In genomic region chr7:6146194-6146981, GRCm38 (mm10) we compare ENCODE assay signal across 15 mouse cellular contexts. TPM values are rescaled to one million over a fixed set of nuclear protein-coding genes. Genes with fewer than 3 reads are reported as not detected.
A peak's percentile ranks its signal among the peaks of the same experiment; 100 is the strongest.
DNase-seq lines count a peak whose midpoint lies in the region; ATAC-seq and TF ChIP-seq lines count a peak whose summit lies in the region.
"Had no signal": no experiment of that assay in that cellular context is flagged by ENCODE, and none has a peak within 500 bp of the region (broad histone marks: within the 10 kb centered on the region; RNA-seq: fewer than 3 reads in every experiment).

No protein-coding gene starts in this region.

- no peak for ATAC-seq in hindbrain, embryonic 15.5 days (ENCODE audit: low FRiP score, low read depth)
- ATAC-seq in hindbrain, embryonic 12.5 days (ENCODE audit: low FRiP score) = no peak
- peak; percentile 34; the same call in 1 of the 2 replicates for ATAC-seq in lung, embryonic 16.5 days (ENCODE audit: low read depth)
- ATAC-seq in heart, postnatal 0 days (ENCODE audit: insufficient read depth, low read depth) = no peak; the same call in 1 of the 2 replicates

- H3K4me2 ChIP-seq in hindbrain, embryonic 15.5 days = no peak overlapping the region
- H3K4me2 ChIP-seq in hindbrain, embryonic 12.5 days (replicated peaks) = no peak overlapping the region
- no peak overlapping the region for H3K4me2 ChIP-seq in lung, embryonic 16.5 days (ENCODE audit: low read depth, low read length)
- peak overlapping the region; percentile 30; the same call in 1 of the 2 replicates for H3K4me2 ChIP-seq in heart, postnatal 0 days (ENCODE audit: low read depth, low read length)
- peak overlapping the region; percentile 18 for H3K4me2 ChIP-seq in myocyte (ENCODE audit: low read depth)
- H3K4me2 ChIP-seq: embryonic facial prominence, embryonic 12.5 days; hindbrain, embryonic 13.5 days had no signal

- no peak overlapping the region for H3K9ac ChIP-seq in hindbrain, embryonic 15.5 days
- H3K9ac ChIP-seq in hindbrain, embryonic 12.5 days = no peak overlapping the region
- H3K9ac ChIP-seq in lung, embryonic 16.5 days (ENCODE audit: low read length) = peak overlapping the region; percentile 20; the same call in 1 of the 2 replicates
- H3K9ac ChIP-seq in heart, postnatal 0 days (replicated peaks; ENCODE audit: low read depth, low read length) = no peak overlapping the region
- H3K9ac ChIP-seq: embryonic facial prominence, embryonic 12.5 days; hindbrain, embryonic 13.5 days had no signal

- TF ChIP-seq CTCF in heart, postnatal 0 days (IDR thresholded peaks at IDR 0.05; ENCODE audit: low read depth) = no peak

- no peak overlapping the region for H3ac ChIP-seq in myocyte (ENCODE audit: control insufficient read depth, insufficient read length)

- no peak overlapping the region for H3K4me3 ChIP-seq in hindbrain, embryonic 15.5 days
- no peak overlapping the region for H3K4me3 ChIP-seq in hindbrain, embryonic 12.5 days
- no peak overlapping the region for H3K4me3 ChIP-seq in lung, embryonic 16.5 days (ENCODE audit: low read length)
- no peak overlapping the region for H3K4me3 ChIP-seq in heart, postnatal 0 days (ENCODE audit: low read depth, low read length)
- no peak overlapping the region for H3K4me3 ChIP-seq in myocyte
- H3K4me3 ChIP-seq: embryonic facial prominence, embryonic 12.5 days; hindbrain, embryonic 13.5 days had no signal

- no peak for TF ChIP-seq POLR2A in myocyte (IDR thresholded peaks at IDR 0.05; ENCODE audit: insufficient read length, low read depth)

- H3K27me3 ChIP-seq in hindbrain, embryonic 15.5 days = no peaks in the 10 kb centered on the region
- no peaks in the 10 kb centered on the region for H3K27me3 ChIP-seq in hindbrain, embryonic 12.5 days
- H3K27me3 ChIP-seq in lung, embryonic 16.5 days (ENCODE audit: control insufficient read depth, insufficient read depth, low read depth, low read length) = no peaks in the 10 kb centered on the region
- no peaks in the 10 kb centered on the region for H3K27me3 ChIP-seq in heart, postnatal 0 days (ENCODE audit: control insufficient read depth, insufficient read depth, low read length)
- no peaks in the 10 kb centered on the region for H3K27me3 ChIP-seq in myocyte (ENCODE audit: control insufficient read depth, insufficient read depth, insufficient read length)
- H3K27me3 ChIP-seq: embryonic facial prominence, embryonic 12.5 days; hindbrain, embryonic 13.5 days had no signal

- no peak for DNase-seq in lung, postnatal 10 days
- DNase-seq in heart, postnatal 0 days (ENCODE audit: low spot score) = peak; percentile 59
- DNase-seq in embryo, embryonic 11 days = no peak

- 88% methylated on average over 7 of the region's 7 CpGs for WGBS in hindbrain, embryonic 15.5 days
- 91% methylated on average over 7 of the region's 7 CpGs for WGBS in hindbrain, embryonic 12.5 days
- 65% methylated on average over 7 of the region's 7 CpGs for WGBS in lung, embryonic 16.5 days
- WGBS in heart, postnatal 0 days = 30% methylated on average over 7 of the region's 7 CpGs

- 0 out of 2 replicates have a peak overlapping the region, but pooled peaks have one; percentile 20 for H3K27ac ChIP-seq in hindbrain, embryonic 15.5 days (replicated peaks)
- H3K27ac ChIP-seq in hindbrain, embryonic 12.5 days = no peak overlapping the region
- H3K27ac ChIP-seq in lung, embryonic 16.5 days (ENCODE audit: low read length) = peak overlapping the region; percentile 38
- peak overlapping the region; percentile 76 for H3K27ac ChIP-seq in heart, postnatal 0 days (ENCODE audit: low read depth)
- H3K27ac ChIP-seq: embryonic facial prominence, embryonic 12.5 days had no signal

- peaks cover 7% of the 10 kb centered on the region; the same call in 1 of the 2 replicates for H3K36me3 ChIP-seq in hindbrain, embryonic 15.5 days
- H3K36me3 ChIP-seq in hindbrain, embryonic 12.5 days = peaks cover 5% of the 10 kb centered on the region; the same call in 1 of the 2 replicates
- no peaks in the 10 kb centered on the region for H3K36me3 ChIP-seq in lung, embryonic 16.5 days (ENCODE audit: control insufficient read depth, insufficient read depth, low read length)
- peaks cover 7% of the 10 kb centered on the region; the same call in 1 of the 2 replicates for H3K36me3 ChIP-seq in heart, postnatal 0 days (replicated peaks; ENCODE audit: control insufficient read depth, insufficient read depth, low read length)
- H3K36me3 ChIP-seq in myocyte (ENCODE audit: control insufficient read depth, insufficient read depth) = peaks cover 7% of the 10 kb centered on the region

- no peaks in the 10 kb centered on the region for H3K9me3 ChIP-seq in hindbrain, embryonic 15.5 days
- no peaks in the 10 kb centered on the region for H3K9me3 ChIP-seq in hindbrain, embryonic 12.5 days (replicated peaks)
- no peaks in the 10 kb centered on the region for H3K9me3 ChIP-seq in lung, embryonic 16.5 days (ENCODE audit: control insufficient read depth, low read length)
- no peaks in the 10 kb centered on the region for H3K9me3 ChIP-seq in heart, postnatal 0 days (replicated peaks; ENCODE audit: control insufficient read depth, low read length)
- H3K9me3 ChIP-seq: embryonic facial prominence, embryonic 12.5 days; G1E; hindbrain, embryonic 13.5 days had no signal

- H3K4me1 ChIP-seq in hindbrain, embryonic 15.5 days (replicated peaks) = peaks cover 51% of the 10 kb centered on the region
- peaks cover 5% of the 10 kb centered on the region; the same call in 1 of the 2 replicates for H3K4me1 ChIP-seq in hindbrain, embryonic 12.5 days
- H3K4me1 ChIP-seq in lung, embryonic 16.5 days (replicated peaks; ENCODE audit: control insufficient read depth, insufficient read depth, low read length) = peaks cover 46% of the 10 kb centered on the region
- H3K4me1 ChIP-seq in heart, postnatal 0 days (ENCODE audit: control insufficient read depth, insufficient read depth) = peaks cover 71% of the 10 kb centered on the region
- H3K4me1 ChIP-seq: embryonic facial prominence, embryonic 12.5 days had no signal

- TF ChIP-seq EP300 in heart, postnatal 0 days (IDR thresholded peaks at IDR 0.05; ENCODE audit: low read depth) = no peak

- H3K79me2 ChIP-seq in myocyte (ENCODE audit: control insufficient read depth, insufficient read depth) = peaks cover 85% of the 10 kb centered on the region

TF ChIP-seq in myocyte, 11 proteins besides CTCF, POLR2A, EP300 and RAD21:
- TF ChIP-seq MYOG (IDR thresholded peaks at IDR 0.05; ENCODE audit: control insufficient read depth in 1 of 3, insufficient read depth in 1 of 3, insufficient read length in 2 of 3, low read depth in 2 of 3) = no peak
- TF ChIP-seq MYOD1 (IDR thresholded peaks at IDR 0.05; ENCODE audit: control insufficient read depth in 1 of 3, insufficient read length in 2 of 3, low read depth in 2 of 3) = no peak
- no peak for TF ChIP-seq POLR2AphosphoS2 (IDR thresholded peaks at IDR 0.05; ENCODE audit: insufficient read length, low read depth)
- no peak for TF ChIP-seq TCF3 (IDR thresholded peaks at IDR 0.05; ENCODE audit: insufficient read length, low read depth)
- TF ChIP-seq E2F4 (IDR thresholded peaks at IDR 0.05; ENCODE audit: insufficient read depth) = no peak
- no peak for TF ChIP-seq CEBPB (IDR thresholded peaks at IDR 0.05; ENCODE audit: insufficient read depth, poor library complexity, severe bottlenecking)
- TF ChIP-seq USF1 (IDR thresholded peaks at IDR 0.05; ENCODE audit: low read depth) = no peak
- TF ChIP-seq MAX (IDR thresholded peaks at IDR 0.05; ENCODE audit: low read depth) = no peak
- no peak for TF ChIP-seq SRF (IDR thresholded peaks at IDR 0.05; ENCODE audit: control insufficient read depth, insufficient read length, low read depth)
- no peak for TF ChIP-seq REST (IDR thresholded peaks at IDR 0.05; ENCODE audit: insufficient read depth, insufficient read length)
- TF ChIP-seq TCF12 (IDR thresholded peaks at IDR 0.05; ENCODE audit: insufficient read depth, poor library complexity, severe bottlenecking) = no peak

RNA-seq across cellular contexts. Expression of gene Zfp787, which starts 9.4 kb away (rescaled TPM):
- 24.8 and 27.4 TPM in 2 replicates for polyA plus RNA-seq in hindbrain, embryonic 15.5 days (2015; fragmentation: Nextera tagmentation; extraction: Ambion mirVana)
- 32.5 and 34.8 TPM in 2 replicates for polyA plus RNA-seq in hindbrain, embryonic 12.5 days (2016; fragmentation: Nextera tagmentation; extraction: Ambion mirVana)
- 22.6 and 23.0 TPM in 2 replicates for polyA plus RNA-seq in lung, embryonic 16.5 days (2015; fragmentation: Nextera tagmentation; extraction: Ambion mirVana)
- total RNA-seq in heart, postnatal 0 days (2014; rRNA removed; ENCODE audit: low replicate concordance) = 84.1 and 86.2 TPM in 2 replicates
- polyA plus RNA-seq in heart, postnatal 0 days (2015; fragmentation: Nextera tagmentation; extraction: Ambion mirVana) = 37.6 and 38.5 TPM in 2 replicates
- 46.6 TPM for polyA plus RNA-seq in myocyte (2012; fragmentation: generic; extraction: Trizol)

RNA-seq across cellular contexts. Expression of gene Zfp444, which starts 25.6 kb away (rescaled TPM):
- 87.8 and 90.1 TPM in 2 replicates for polyA plus RNA-seq in hindbrain, embryonic 15.5 days (2015; fragmentation: Nextera tagmentation; extraction: Ambion mirVana)
- polyA plus RNA-seq in hindbrain, embryonic 12.5 days (2016; fragmentation: Nextera tagmentation; extraction: Ambion mirVana) = 79.0 and 83.6 TPM in 2 replicates
- polyA plus RNA-seq in lung, embryonic 16.5 days (2015; fragmentation: Nextera tagmentation; extraction: Ambion mirVana) = 48.4 and 53.1 TPM in 2 replicates
- 24.2 and 58.7 TPM in 2 replicates for total RNA-seq in heart, postnatal 0 days (2014; rRNA removed; ENCODE audit: low replicate concordance)
- 20.7 and 28.0 TPM in 2 replicates for polyA plus RNA-seq in heart, postnatal 0 days (2015; fragmentation: Nextera tagmentation; extraction: Ambion mirVana)
- 29.2 TPM for polyA plus RNA-seq in myocyte (2012; fragmentation: generic; extraction: Trizol)

RNA-seq across cellular contexts. Expression of gene Galp, which starts 50.5 kb away (rescaled TPM):
- not detected in 2 replicates for polyA plus RNA-seq in hindbrain, embryonic 15.5 days (2015; fragmentation: Nextera tagmentation; extraction: Ambion mirVana)
- polyA plus RNA-seq in hindbrain, embryonic 12.5 days (2016; fragmentation: Nextera tagmentation; extraction: Ambion mirVana) = not detected in 2 replicates
- not detected in 2 replicates for polyA plus RNA-seq in lung, embryonic 16.5 days (2015; fragmentation: Nextera tagmentation; extraction: Ambion mirVana)
- total RNA-seq in heart, postnatal 0 days (2014; rRNA removed; ENCODE audit: low replicate concordance) = not detected in 2 replicates
- polyA plus RNA-seq in heart, postnatal 0 days (2015; fragmentation: Nextera tagmentation; extraction: Ambion mirVana) = not detected in 2 replicates
- polyA plus RNA-seq in myocyte (2012; fragmentation: generic; extraction: Trizol) = not detected
- total RNA-seq: adrenal gland, postnatal 10 days; G1E; layer of hippocampus, postnatal 25 days had no signal
- polyA plus RNA-seq: embryonic facial prominence, embryonic 12.5 days; frontal cortex, adult 2 months; G1E; hindbrain, embryonic 13.5 days; neural tube, embryonic 14.5 days; thymus, postnatal 0 days had no signal

Comparison
In these comparisons a context has a peak if more than half of its experiments do, and no peak if none do; other contexts are left out.
1. H3K4me2 ChIP-seq: peak in heart, postnatal 0 days (single experiment) and myocyte (single experiment); none in hindbrain, embryonic 15.5 days (single experiment), hindbrain, embryonic 12.5 days (single experiment) and lung, embryonic 16.5 days (single experiment).